Mouse (Mus musculus) hindbrain, embryonic 12.5 days (tissue): ENCODE data around the gene Rnf123. TPM values are rescaled to one million over a fixed set of nuclear protein-coding genes. Genes with fewer than 3 reads are reported as not detected.

Source experiments
- ATAC-seq: fragments of 200-750 bp; cut with Nextera tagmentation; 2 replicates; pipeline ENCODE4 v1.8.0; 2017; ENCODE audit warnings: moderate TSS enrichment; ENCODE audit not compliant: low FRiP score
- H3K27ac ChIP-seq: fragments of 300-500 bp; sonication (generic); 2 replicates; pipeline ENCODE4 v1.5.1; 2016; ENCODE audit warnings: mild to moderate bottlenecking
- H3K27me3 ChIP-seq: fragments of 300-500 bp; sonication (generic); 2 replicates; pipeline ENCODE4 v1.6.1; 2016; ENCODE audit warnings: mild to moderate bottlenecking
- H3K36me3 ChIP-seq: fragments of 300-500 bp; sonication (generic); 2 replicates; pipeline ENCODE4 v1.6.1; 2016; ENCODE audit warnings: mild to moderate bottlenecking
- H3K4me1 ChIP-seq: fragments of 300-500 bp; sonication (generic); 2 replicates; pipeline ENCODE4 v1.6.1; 2016
- H3K4me2 ChIP-seq: fragments of 300-500 bp; sonication (generic); replicated peaks from 2 replicates; pipeline ENCODE4 v1.6.1; 2016; ENCODE audit warnings: mild to moderate bottlenecking
- H3K4me3 ChIP-seq: fragments of 300-500 bp; sonication (generic); 2 replicates; pipeline ENCODE4 v1.5.1; 2016; ENCODE audit warnings: mild to moderate bottlenecking
- H3K9ac ChIP-seq: fragments of 300-500 bp; sonication (generic); 2 replicates; pipeline ENCODE4 v1.6.1; 2016; ENCODE audit warnings: mild to moderate bottlenecking, moderate library complexity
- H3K9me3 ChIP-seq: fragments of 300-500 bp; sonication (generic); replicated peaks from 2 replicates; pipeline ENCODE4 v1.6.1; 2016; ENCODE audit warnings: mild to moderate bottlenecking
- WGBS: fragments of 180-500 bp; shearing (Covaris S2); methylation state at CpG from one replicate; pipeline ENCODE4 v1.1.7; 2016; 5-methylcytosine and 5-hydroxymethylcytosine counted together
- polyA plus RNA-seq: library from polyadenylated mRNA; unstranded; fragments of >200 nt; fragmentation: Nextera tagmentation; extraction: Ambion mirVana; gene quantifications from 2 replicates; pipeline ENCODE4 v1.2.1, GENCODE M21; 2016

Gene Rnf123
- polyA plus RNA-seq = 39.5 and 40.7 TPM in 2 replicates

DNA sequence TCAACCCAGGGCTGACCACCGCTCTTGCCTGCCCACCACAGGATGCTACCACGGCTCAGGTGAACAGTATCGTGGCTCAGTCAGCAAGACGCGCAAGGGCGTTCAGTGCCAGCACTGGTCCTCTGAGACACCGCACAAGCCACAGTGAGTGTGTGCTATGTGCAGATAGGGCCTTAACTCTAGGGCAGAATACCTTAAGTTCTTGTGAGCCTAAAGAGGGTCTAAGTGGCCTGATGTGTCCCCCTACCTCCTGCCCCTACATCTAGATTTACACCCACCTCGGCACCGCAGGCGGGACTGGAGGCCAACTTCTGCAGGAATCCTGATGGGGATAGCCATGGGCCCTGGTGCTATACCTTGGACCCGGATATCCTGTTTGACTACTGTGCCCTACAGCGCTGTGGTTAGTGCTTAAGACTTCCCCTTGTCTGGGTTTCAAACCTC, at the start of gene Rnf123:
Gene Rnf123, minus strand, starts transcription at position 359 of the 444 bp plus-strand sequence.
- H3K9ac ChIP-seq = 0 out of 2 replicates have a peak within 1 kb of the TSS, but pooled peaks have one; percentile 20

GRCm38 (mm10) chr9:108132373-108132772, 49.2 kb upstream of the Rnf123 start:
- Histone ChIP-seq H3K9ac (no peak overlapping the region), H3K27me3 (no peaks in the 10 kb centered on the region), H3K27ac (no peak overlapping the region), H3K36me3 (peaks cover 8% of the 10 kb centered on the region), H3K4me3 (no peak overlapping the region), H3K4me1 (no peaks in the 10 kb centered on the region), H3K4me2 (no peak overlapping the region), H3K9me3 (no peaks in the 10 kb centered on the region)
- 93% methylated on average over 3 of the region's 3 CpGs for WGBS
- ATAC-seq = no peak

More for the DNA sequence above, at the start of gene Rnf123:
- WGBS = 35% methylated on average over 12 of the region's 12 CpGs
- no peak for ATAC-seq
- Histone ChIP-seq H3K4me3 (0 out of 2 replicates have a peak within 1 kb of the TSS, but pooled peaks have one; percentile 5), H3K4me2 (peak within 1 kb of the TSS; percentile 24), H3K27ac (no peak within 1 kb of the TSS), H3K4me1 (peaks cover 12% of the 10 kb centered on the region), H3K27me3 (peaks cover 43% of the 10 kb centered on the region), H3K9me3 (no peaks in the 10 kb centered on the region), H3K36me3 (peaks cover 43% of the 10 kb centered on the region)

DNA sequence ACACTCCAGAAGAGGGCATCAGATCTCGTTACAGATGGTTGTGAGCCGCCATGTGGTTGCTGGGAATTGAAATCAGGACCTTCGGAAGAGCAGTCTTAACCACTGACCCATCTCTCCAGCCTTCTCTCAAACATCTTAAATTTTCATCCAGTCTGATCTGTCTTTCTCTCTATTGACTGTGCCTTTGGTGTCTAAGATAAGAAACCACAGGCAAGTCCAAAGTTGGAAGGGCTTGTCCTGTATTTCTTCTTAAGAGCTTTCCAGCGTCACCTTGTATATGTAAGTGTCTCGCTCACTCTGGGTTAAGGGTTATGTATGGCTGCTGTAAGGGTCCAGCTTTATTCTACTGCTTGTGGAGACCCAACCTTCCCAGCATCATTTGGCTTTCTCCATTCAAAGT, 48.4 kb upstream of the Rnf123 start:
- no peaks in the 10 kb centered on the region for H3K27me3 ChIP-seq
- peaks cover 3% of the 10 kb centered on the region for H3K36me3 ChIP-seq
- no peak for ATAC-seq
- no peaks in the 10 kb centered on the region for H3K9me3 ChIP-seq
- H3K4me3 ChIP-seq = no peak overlapping the region
- H3K4me2 ChIP-seq = no peak overlapping the region
- H3K9ac ChIP-seq = no peak overlapping the region
- no peak overlapping the region for H3K27ac ChIP-seq
- H3K4me1 ChIP-seq = no peaks in the 10 kb centered on the region
- 95% methylated on average over 5 of the region's 5 CpGs for WGBS

DNA sequence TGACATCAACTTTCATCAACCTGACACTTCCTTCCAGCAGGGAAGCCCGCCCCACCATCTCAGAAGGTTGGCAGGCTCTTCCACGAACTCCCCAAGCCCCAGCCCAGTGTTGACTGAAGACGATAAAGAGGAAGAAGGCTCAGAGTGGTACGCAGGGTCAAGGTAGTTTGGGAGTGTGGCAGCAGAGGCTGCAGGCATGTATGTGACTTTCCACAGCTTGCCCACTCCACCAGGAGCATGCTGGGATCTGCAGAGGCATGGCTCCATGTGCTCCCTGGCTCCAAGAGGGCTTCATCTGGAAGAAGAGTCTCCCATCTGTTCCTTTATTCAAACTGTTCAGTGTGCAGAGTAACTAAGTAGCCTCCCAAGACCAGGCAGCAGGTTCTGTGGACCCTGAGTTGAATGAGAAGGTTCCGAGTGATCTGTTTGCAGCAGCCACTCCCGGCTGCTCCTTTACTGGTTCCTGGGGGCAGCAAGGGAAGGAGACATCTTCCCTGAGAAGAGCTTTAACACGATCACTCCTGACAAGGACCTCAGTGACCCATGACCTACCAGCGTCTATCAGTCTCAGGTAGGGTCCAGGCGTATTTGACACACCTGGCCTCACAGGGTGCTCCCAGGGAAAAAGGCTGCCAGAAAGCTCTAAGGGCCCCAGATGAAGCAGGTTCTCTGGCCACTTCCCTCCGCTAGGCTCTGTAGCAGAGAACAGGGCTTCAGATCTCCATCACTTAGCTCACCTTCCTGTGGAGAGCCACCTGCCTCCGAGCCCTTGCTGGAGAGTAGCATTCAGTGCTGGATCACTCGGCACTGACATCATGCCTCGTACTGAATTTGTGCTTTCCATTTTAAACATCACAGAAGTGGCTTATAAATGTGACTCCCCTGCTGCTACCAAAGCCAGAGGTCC, 46.1 kb upstream of the Rnf123 start:
- H3K27ac ChIP-seq = no peak overlapping the region
- H3K4me2 ChIP-seq = no peak overlapping the region
- H3K4me3 ChIP-seq = no peak overlapping the region
- H3K27me3 ChIP-seq = no peaks in the 10 kb centered on the region
- H3K9ac ChIP-seq = no peak overlapping the region
- ATAC-seq = no peak
- H3K9me3 ChIP-seq = no peaks in the 10 kb centered on the region
- 83% methylated on average over 13 of the region's 13 CpGs for WGBS
- H3K4me1 ChIP-seq = no peaks in the 10 kb centered on the region
- H3K36me3 ChIP-seq = peaks cover 15% of the 10 kb centered on the region

- no peaks in the 10 kb centered on the region for H3K27me3 ChIP-seq
- H3K4me2 ChIP-seq = no peak overlapping the region
- H3K36me3 ChIP-seq = peaks cover 15% of the 10 kb centered on the region
- H3K27ac ChIP-seq = no peak overlapping the region
- no peak for ATAC-seq
- H3K9me3 ChIP-seq = no peaks in the 10 kb centered on the region
- no peak overlapping the region for H3K9ac ChIP-seq
- no peak overlapping the region for H3K4me3 ChIP-seq
- WGBS = 86% methylated on average over 11 of the region's 11 CpGs
- no peaks in the 10 kb centered on the region for H3K4me1 ChIP-seq
Measured at GRCm38 (mm10) chr9:108128248-108128647, 45.1 kb upstream of the Rnf123 start.

- Histone ChIP-seq H3K36me3 (peaks cover 17% of the 10 kb centered on the region), H3K4me1 (no peaks in the 10 kb centered on the region), H3K4me3 (no peak overlapping the region), H3K4me2 (no peak overlapping the region), H3K9me3 (no peaks in the 10 kb centered on the region), H3K27ac (no peak overlapping the region), H3K9ac (no peak overlapping the region), H3K27me3 (no peaks in the 10 kb centered on the region)
- no peak for ATAC-seq
- 85% methylated on average over 17 of the region's 17 CpGs for WGBS
Measured at GRCm38 (mm10) chr9:108126436-108127180, 43.5 kb upstream of the Rnf123 start.

DNA sequence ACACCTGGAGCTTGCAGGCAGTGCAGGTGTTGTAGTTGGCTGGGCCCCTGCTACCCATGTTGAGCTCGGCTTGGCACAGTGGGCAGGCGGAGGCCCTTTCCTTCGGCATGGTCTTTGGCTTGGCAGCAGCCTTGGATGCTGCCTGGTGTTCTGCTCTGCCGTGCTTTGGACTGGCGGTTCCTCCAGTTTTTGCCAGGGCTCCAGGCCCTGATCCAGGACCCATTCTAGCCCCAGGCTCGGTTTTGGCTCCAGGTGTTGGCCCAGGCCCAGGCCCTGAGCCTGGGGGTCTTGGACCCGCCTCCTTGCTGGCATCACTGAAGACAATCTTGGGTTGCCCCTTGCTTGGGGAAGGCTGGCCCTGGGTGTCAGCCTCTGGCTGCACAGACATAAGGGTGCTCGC, 42.6 kb upstream of the Rnf123 start:
- Histone ChIP-seq H3K4me2 (no peak overlapping the region), H3K4me3 (no peak overlapping the region), H3K27me3 (no peaks in the 10 kb centered on the region), H3K27ac (no peak overlapping the region), H3K9ac (no peak overlapping the region), H3K4me1 (no peaks in the 10 kb centered on the region), H3K9me3 (no peaks in the 10 kb centered on the region), H3K36me3 (peaks cover 15% of the 10 kb centered on the region)
- WGBS = 92% methylated on average over 8 of the region's 8 CpGs
- no peak for ATAC-seq

DNA sequence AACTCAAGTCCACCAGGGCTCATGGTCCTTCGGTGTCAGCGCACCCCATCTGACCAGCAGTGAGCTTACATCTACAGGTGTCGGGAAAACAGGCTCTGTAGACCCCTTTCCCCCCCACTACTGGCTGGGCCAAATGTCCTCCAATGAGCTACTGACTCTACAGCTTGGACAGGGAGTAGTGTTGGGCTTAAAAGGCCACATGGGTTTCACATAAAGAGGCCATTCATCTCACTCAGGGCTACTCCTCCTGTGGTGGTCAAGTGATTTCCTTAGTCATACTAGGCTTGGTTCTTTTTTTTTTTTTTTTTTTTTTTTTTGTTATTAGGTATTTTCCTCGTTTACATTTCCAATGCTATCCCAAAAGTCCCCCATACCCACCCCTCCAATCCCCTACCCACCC, 40.8 kb upstream of the Rnf123 start:
- no peak for ATAC-seq
- 90% methylated on average over 4 of the region's 4 CpGs for WGBS

DNA sequence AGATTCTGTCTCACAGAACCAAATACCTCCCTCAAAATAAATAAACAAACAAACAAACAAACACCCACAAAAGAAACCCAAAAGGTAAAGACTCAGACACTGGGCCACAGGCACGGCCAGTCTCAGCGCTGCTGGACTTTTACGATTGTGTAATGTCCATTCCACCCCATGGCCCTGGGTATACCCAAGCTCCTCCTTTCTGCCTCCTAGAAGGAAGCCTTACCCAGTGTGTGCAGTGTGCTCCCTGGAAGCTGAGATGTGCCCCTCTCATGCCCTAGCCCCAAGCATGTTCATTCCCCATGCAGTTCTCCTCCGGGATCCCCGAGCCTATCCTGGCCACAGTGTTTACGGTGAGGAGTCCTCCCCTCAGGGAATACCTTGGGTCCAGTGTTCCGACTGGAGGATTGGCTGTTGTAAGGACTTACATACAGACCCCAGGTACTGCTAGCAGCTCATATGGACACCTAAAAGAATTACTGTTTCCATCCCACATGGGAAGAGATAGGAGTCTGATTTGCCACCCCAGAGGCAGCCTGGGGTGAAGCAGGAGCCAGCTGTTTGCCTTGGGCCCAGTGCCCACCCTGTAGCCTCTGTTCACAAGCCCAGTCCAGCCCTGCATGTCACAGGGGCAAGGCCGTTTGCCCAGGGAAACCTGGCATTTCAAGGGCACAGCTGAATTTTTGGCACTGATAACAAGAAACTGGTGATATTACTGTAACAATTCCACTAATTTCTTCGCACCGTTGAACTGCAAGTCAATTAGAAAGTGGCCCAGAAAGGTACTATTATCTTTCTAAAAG, 38.2 kb upstream of the Rnf123 start:
- WGBS = 90% methylated on average over 10 of the region's 10 CpGs
- H3K4me2 ChIP-seq = no peak overlapping the region
- no peaks in the 10 kb centered on the region for H3K27me3 ChIP-seq
- no peak overlapping the region for H3K9ac ChIP-seq
- no peak for ATAC-seq
- no peak overlapping the region for H3K4me3 ChIP-seq
- peaks cover 26% of the 10 kb centered on the region for H3K36me3 ChIP-seq
- no peaks in the 10 kb centered on the region for H3K9me3 ChIP-seq
- peaks cover 7% of the 10 kb centered on the region; the same call in 1 of the 2 replicates for H3K4me1 ChIP-seq
- no peak overlapping the region for H3K27ac ChIP-seq

More for the DNA sequence above, 40.8 kb upstream of the Rnf123 start:
- H3K4me3 ChIP-seq = no peak overlapping the region
- no peak overlapping the region for H3K9ac ChIP-seq
- H3K27ac ChIP-seq = no peak overlapping the region
- peaks cover 7% of the 10 kb centered on the region; the same call in 1 of the 2 replicates for H3K4me1 ChIP-seq
- no peaks in the 10 kb centered on the region for H3K27me3 ChIP-seq
- H3K4me2 ChIP-seq = no peak overlapping the region
- peaks cover 15% of the 10 kb centered on the region for H3K36me3 ChIP-seq
- H3K9me3 ChIP-seq = no peaks in the 10 kb centered on the region

- no peak for ATAC-seq
- Histone ChIP-seq H3K9ac (no peak overlapping the region), H3K27ac (no peak overlapping the region), H3K4me3 (no peak overlapping the region), H3K4me1 (peaks cover 7% of the 10 kb centered on the region; the same call in 1 of the 2 replicates), H3K9me3 (no peaks in the 10 kb centered on the region), H3K27me3 (0 out of 2 replicates have a peak, but pooled peaks cover 4% of the 10 kb centered on the region), H3K4me2 (no peak overlapping the region), H3K36me3 (peaks cover 26% of the 10 kb centered on the region)
- WGBS = 93% methylated on average over 8 of the region's 8 CpGs
Measured at GRCm38 (mm10) chr9:108120671-108121070, 37.5 kb upstream of the Rnf123 start.

- Histone ChIP-seq H3K27me3 (peaks cover 9% of the 10 kb centered on the region; the same call in 1 of the 2 replicates), H3K27ac (no peak overlapping the region), H3K36me3 (peaks cover 28% of the 10 kb centered on the region), H3K4me3 (no peak overlapping the region), H3K4me2 (no peak overlapping the region), H3K9me3 (no peaks in the 10 kb centered on the region), H3K9ac (no peak overlapping the region), H3K4me1 (peaks cover 7% of the 10 kb centered on the region; the same call in 1 of the 2 replicates)
- no peak for ATAC-seq
- 68% methylated on average over 9 of the region's 11 CpGs for WGBS
Measured at GRCm38 (mm10) chr9:108119891-108120411, 36.8 kb upstream of the Rnf123 start.
